8 mouse cellular contexts compared by ENCODE assay signal in genomic region chr11:117969100-117969944, GRCm38 (mm10). TPM values are rescaled to one million over a fixed set of nuclear protein-coding genes. Genes with fewer than 3 reads are reported as not detected.
DNase-seq lines count a peak whose midpoint lies in the region; ATAC-seq and TF ChIP-seq lines count a peak whose summit lies in the region.

No protein-coding gene starts in this region.

- no peaks in the 10 kb centered on the region for H3K9me3 ChIP-seq in heart, embryonic 10.5 days
- H3K9me3 ChIP-seq in kidney, embryonic 15.5 days (replicated peaks): no peaks in the 10 kb centered on the region
- H3K9me3 ChIP-seq in limb, embryonic 15.5 days: no peaks in the 10 kb centered on the region
- no peaks in the 10 kb centered on the region for H3K9me3 ChIP-seq in midbrain, postnatal 0 days (ENCODE audit: low read length)

- peak overlapping the region; percentile 89 for H3K4me2 ChIP-seq in kidney, embryonic 15.5 days
- peak overlapping the region; percentile 90 for H3K4me2 ChIP-seq in limb, embryonic 15.5 days
- peak overlapping the region; percentile 90 for H3K4me2 ChIP-seq in midbrain, postnatal 0 days (ENCODE audit: low read depth, low read length, poor library complexity, severe bottlenecking)

- peak; percentile 95 for TF ChIP-seq POLR2A in embryonic fibroblast, embryonic 13.5 days (IDR thresholded peaks at IDR 0.05; ENCODE audit: low read depth, low read length)

- H3K27me3 ChIP-seq in C2C12 (ENCODE audit: control insufficient read depth, insufficient read depth, insufficient read length): no peaks in the 10 kb centered on the region
- peaks cover 53% of the 10 kb centered on the region for H3K27me3 ChIP-seq in heart, embryonic 10.5 days (ENCODE audit: insufficient read depth, poor library complexity, severe bottlenecking)
- peaks cover 20% of the 10 kb centered on the region for H3K27me3 ChIP-seq in kidney, embryonic 15.5 days
- H3K27me3 ChIP-seq in limb, embryonic 15.5 days: peaks cover 2% of the 10 kb centered on the region; the same call in 1 of the 2 replicates
- peaks cover 7% of the 10 kb centered on the region for H3K27me3 ChIP-seq in midbrain, postnatal 0 days (ENCODE audit: insufficient read depth, low read length)

- H3K9ac ChIP-seq in kidney, embryonic 15.5 days: peak overlapping the region; percentile 70
- H3K9ac ChIP-seq in limb, embryonic 15.5 days: peak overlapping the region; percentile 71
- H3K9ac ChIP-seq in midbrain, postnatal 0 days (replicated peaks; ENCODE audit: low read length, poor library complexity, severe bottlenecking): peak overlapping the region; percentile 52

- peaks cover 31% of the 10 kb centered on the region for H3K36me3 ChIP-seq in C2C12 (ENCODE audit: control insufficient read depth, insufficient read depth)
- H3K36me3 ChIP-seq in heart, embryonic 10.5 days: peaks cover 15% of the 10 kb centered on the region
- H3K36me3 ChIP-seq in kidney, embryonic 15.5 days: peaks cover 9% of the 10 kb centered on the region
- H3K36me3 ChIP-seq in limb, embryonic 15.5 days: peaks cover 9% of the 10 kb centered on the region; the same call in 1 of the 2 replicates
- no peaks in the 10 kb centered on the region for H3K36me3 ChIP-seq in midbrain, postnatal 0 days (ENCODE audit: insufficient read depth, low read length)

- H3K79me2 ChIP-seq in C2C12 (ENCODE audit: control insufficient read depth, insufficient read depth): peaks cover 45% of the 10 kb centered on the region

- WGBS in heart, embryonic 10.5 days: under 1% methylated on average over 65 of the region's 65 CpGs
- under 1% methylated on average over 60 of the region's 65 CpGs for WGBS in kidney, embryonic 15.5 days
- WGBS in limb, embryonic 15.5 days: under 1% methylated on average over 59 of the region's 65 CpGs
- WGBS in midbrain, postnatal 0 days: under 1% methylated on average over 52 of the region's 65 CpGs

- H3K27ac ChIP-seq in embryonic fibroblast, embryonic 13.5 days (ENCODE audit: insufficient read depth, low read length): peak overlapping the region; percentile 91
- H3K27ac ChIP-seq in heart, embryonic 10.5 days: peak overlapping the region; percentile 91
- H3K27ac ChIP-seq in kidney, embryonic 15.5 days: peak overlapping the region; percentile 97
- peak overlapping the region; percentile 95 for H3K27ac ChIP-seq in limb, embryonic 15.5 days
- H3K27ac ChIP-seq in midbrain, postnatal 0 days (ENCODE audit: low read depth, low read length): peak overlapping the region; percentile 39

- H3K4me1 ChIP-seq in embryonic fibroblast, embryonic 13.5 days (ENCODE audit: control insufficient read depth, insufficient read depth, low read length): peaks cover 14% of the 10 kb centered on the region
- peaks cover 80% of the 10 kb centered on the region for H3K4me1 ChIP-seq in heart, embryonic 10.5 days
- peaks cover 71% of the 10 kb centered on the region for H3K4me1 ChIP-seq in kidney, embryonic 15.5 days
- H3K4me1 ChIP-seq in limb, embryonic 15.5 days: peaks cover 54% of the 10 kb centered on the region
- no peaks in the 10 kb centered on the region for H3K4me1 ChIP-seq in midbrain, postnatal 0 days (ENCODE audit: insufficient read depth, low read length)

- peaks cover 35% of the 10 kb centered on the region for H3K79me3 ChIP-seq in C2C12 (ENCODE audit: low read depth)

- peak; percentile 93 for ATAC-seq in kidney, embryonic 15.5 days (replicated peaks; ENCODE audit: low FRiP score)
- ATAC-seq in limb, embryonic 15.5 days (ENCODE audit: insufficient number of reproducible peaks, low FRiP score, low TSS enrichment, low read depth): peak; percentile 94
- peak; percentile 88 for ATAC-seq in midbrain, postnatal 0 days (ENCODE audit: low FRiP score)

- peak overlapping the region; percentile 80 for H3ac ChIP-seq in C2C12 (ENCODE audit: control insufficient read depth, insufficient read length, low read depth)

- peak; percentile 75 for DNase-seq in brain, adult 2 months (ENCODE audit: low read depth, low spot score)
- DNase-seq in heart, embryonic 10.5 days (ENCODE audit: low spot score): peak; percentile 98
- DNase-seq in midbrain, postnatal 0 days (ENCODE audit: low spot score): peak; percentile 93
- peak; percentile 85 to 90 for DNase-seq in spleen, postnatal 4 days (ENCODE audit: low spot score in 2 of 2)

- TF ChIP-seq CTCF in C2C12 (IDR thresholded peaks at IDR 0.05; ENCODE audit: control insufficient read depth, insufficient read depth, insufficient read length): no peak
- no peak for TF ChIP-seq CTCF in embryonic fibroblast, embryonic 13.5 days (IDR thresholded peaks at IDR 0.05; ENCODE audit: borderline replicate concordance, insufficient read depth, low read length)
- TF ChIP-seq CTCF in midbrain, postnatal 0 days (IDR thresholded peaks at IDR 0.05): no peak

- peak overlapping the region; percentile 96 for H3K4me3 ChIP-seq in C2C12 (ENCODE audit: insufficient read depth, poor library complexity, severe bottlenecking)
- peak overlapping the region; percentile 79 for H3K4me3 ChIP-seq in embryonic fibroblast, embryonic 13.5 days (ENCODE audit: insufficient read depth, low read length)
- peak overlapping the region; percentile 77 for H3K4me3 ChIP-seq in heart, embryonic 10.5 days
- H3K4me3 ChIP-seq in kidney, embryonic 15.5 days (replicated peaks): peak overlapping the region; percentile 75
- H3K4me3 ChIP-seq in limb, embryonic 15.5 days: peak overlapping the region; percentile 57
- H3K4me3 ChIP-seq in midbrain, postnatal 0 days (ENCODE audit: low read depth, low read length): peak overlapping the region; percentile 51

TF ChIP-seq in C2C12, 6 proteins besides CTCF, POLR2A, EP300 and RAD21:
- no peak for TF ChIP-seq MYOD1 (IDR thresholded peaks at IDR 0.05; ENCODE audit: control insufficient read depth, insufficient read length, low read depth)
- peak; percentile 5 for TF ChIP-seq MAX (IDR thresholded peaks at IDR 0.05)
- TF ChIP-seq USF1 (IDR thresholded peaks at IDR 0.05; ENCODE audit: low read depth): no peak
- TF ChIP-seq MYOG (IDR thresholded peaks at IDR 0.05; ENCODE audit: control insufficient read depth, extremely low read depth, insufficient read length): no peak
TF ChIP-seq in C2C12: peak in this region for 1.

RNA-seq across cellular contexts. Expression of gene Socs3, which starts 0.5 kb away (rescaled TPM):
- polyA plus RNA-seq in C2C12 (2012; fragmentation: generic; extraction: Trizol): 12.5 TPM
- 15.2 and 31.9 TPM in 2 replicates for polyA plus RNA-seq in embryonic fibroblast, embryonic 13.5 days (2011; ENCODE audit: insufficient read length, low read depth, missing spikeins)
- 6.9 and 10.6 TPM in 2 replicates for polyA plus RNA-seq in heart, embryonic 10.5 days (2016; fragmentation: Nextera tagmentation; extraction: Ambion mirVana)
- 14.1 and 15.2 TPM in 2 replicates for polyA plus RNA-seq in kidney, embryonic 15.5 days (2015; fragmentation: Nextera tagmentation; extraction: Ambion mirVana)
- 20.3 and 24.0 TPM in 2 replicates for polyA plus RNA-seq in limb, embryonic 15.5 days (2015; fragmentation: Nextera tagmentation; extraction: Ambion mirVana)
- total RNA-seq in midbrain, postnatal 0 days (2014; rRNA removed): 7.3 and 8.5 TPM in 2 replicates
- polyA plus RNA-seq in midbrain, postnatal 0 days (2015; fragmentation: Nextera tagmentation; extraction: Ambion mirVana): 4.4 and 4.9 TPM in 2 replicates

RNA-seq across cellular contexts. Expression of gene Pgs1, which starts 16.8 kb away (rescaled TPM):
- polyA plus RNA-seq in C2C12 (2012; fragmentation: generic; extraction: Trizol): 65.8 TPM
- 29.5 and 33.4 TPM in 2 replicates for polyA plus RNA-seq in embryonic fibroblast, embryonic 13.5 days (2011; ENCODE audit: insufficient read length, low read depth, missing spikeins)
- 34.0 and 38.5 TPM in 2 replicates for polyA plus RNA-seq in heart, embryonic 10.5 days (2016; fragmentation: Nextera tagmentation; extraction: Ambion mirVana)
- 34.1 and 38.9 TPM in 2 replicates for polyA plus RNA-seq in kidney, embryonic 15.5 days (2015; fragmentation: Nextera tagmentation; extraction: Ambion mirVana)
- 35.5 and 37.8 TPM in 2 replicates for polyA plus RNA-seq in limb, embryonic 15.5 days (2015; fragmentation: Nextera tagmentation; extraction: Ambion mirVana)
- 62.0 and 72.2 TPM in 2 replicates for total RNA-seq in midbrain, postnatal 0 days (2014; rRNA removed)
- 55.0 and 61.8 TPM in 2 replicates for polyA plus RNA-seq in midbrain, postnatal 0 days (2015; fragmentation: Nextera tagmentation; extraction: Ambion mirVana)

Comparison
In these comparisons a context has a peak if more than half of its experiments do, and no peak if none do; other contexts are left out.
1. Peak in every context shown above with its lines: DNase-seq, ATAC-seq, H3K4me3 ChIP-seq and H3K27ac ChIP-seq.
2. H3K27ac ChIP-seq: peak in every context shown above with its lines; median percentile 97 in kidney, embryonic 15.5 days; 95 in limb, embryonic 15.5 days; 91 in embryonic fibroblast, embryonic 13.5 days; 91 in heart, embryonic 10.5 days; 39 in midbrain, postnatal 0 days.